Mouse (Mus musculus) spleen, postnatal 14 days (tissue): ENCODE data around the gene Clasrp.
"Not testable (repeated sequence)": the region's sequence is repeated elsewhere in the genome, so short reads cannot be mapped to it uniquely, and the experiment has no call there.

Experiments
- DNase-seq, 2 experiments: peaks; one replicate each; pipeline ENCODE4 v3.0.0; 2021 to 2022; ENCODE audit warnings: low spot score in 2 of 2

Gene Clasrp

GRCm38 (mm10) chr7:19609641-19610332, 5.5 kb upstream of the Clasrp start:
- no peak for DNase-seq

- no peak for DNase-seq
Measured at GRCm38 (mm10) chr7:19607291-19607690, 3.0 kb upstream of the Clasrp start.

DNA sequence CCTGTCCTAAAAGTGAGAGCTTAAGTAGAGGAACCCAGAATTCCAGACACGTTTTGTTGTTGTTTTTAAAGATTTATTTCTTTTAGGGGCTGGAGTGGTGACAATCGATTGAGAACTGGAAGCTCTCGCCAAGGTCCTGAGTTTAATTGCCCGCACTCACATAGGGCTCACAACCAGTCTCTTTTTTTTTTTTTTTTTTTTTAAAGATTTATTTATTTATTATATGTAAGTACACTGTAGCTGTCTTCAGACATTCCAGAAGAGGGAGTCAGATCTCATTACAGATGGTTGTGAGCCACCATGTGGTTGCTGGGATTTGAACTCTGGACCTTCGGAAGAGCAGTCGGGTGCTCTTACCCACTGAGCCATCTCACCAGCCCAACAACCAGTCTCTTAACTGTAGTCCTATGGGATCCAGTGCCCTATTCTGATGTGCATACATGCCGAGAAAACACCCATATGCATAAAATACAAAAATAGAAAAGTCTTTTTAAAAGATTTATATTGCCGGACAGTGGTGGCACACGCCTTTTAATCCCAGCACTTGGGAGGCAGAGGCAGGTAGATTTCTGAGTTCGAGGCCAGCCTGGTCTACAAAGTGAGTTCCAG, 424 bp upstream of the Clasrp start:
- not testable (repeated sequence) for DNase-seq

- DNase-seq, result no peak
Measured at GRCm38 (mm10) chr7:19603055-19603454, 1.2 kb downstream of the Clasrp start.

GRCm38 (mm10) chr7:19600562-19600961, 3.7 kb downstream of the Clasrp start:
- no peak for DNase-seq

DNA sequence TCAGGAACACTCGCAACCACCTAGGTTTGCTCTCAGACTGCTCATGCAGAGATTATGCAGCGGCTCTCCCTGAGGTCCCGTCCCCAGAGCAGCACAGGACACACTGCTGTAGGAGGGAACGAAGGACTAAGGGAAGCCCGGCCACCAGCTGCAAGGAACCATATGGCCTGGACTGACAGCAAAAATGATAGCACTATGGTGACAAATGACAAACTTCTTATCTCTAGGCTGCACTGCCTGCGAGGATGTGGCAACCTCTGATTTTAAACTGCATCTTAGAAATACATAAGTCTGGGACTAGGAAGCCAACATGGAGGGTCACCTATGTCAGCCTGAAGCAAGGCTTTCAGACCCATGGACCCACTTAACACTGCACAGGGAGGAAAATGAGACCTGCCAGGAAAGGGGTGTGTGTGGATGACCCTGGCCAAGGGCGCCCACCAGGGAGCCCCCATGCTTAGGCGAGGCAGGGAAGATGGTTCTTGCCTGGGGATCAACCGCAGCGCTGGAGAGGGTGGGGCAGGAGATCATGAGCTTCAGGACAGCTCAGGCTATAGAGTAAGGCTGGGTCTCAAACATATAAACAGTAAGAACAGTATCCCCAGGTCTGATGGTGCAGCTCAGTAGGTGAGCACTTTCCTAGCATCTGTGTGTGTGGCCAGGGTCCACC, 11.1 kb downstream of the Clasrp start:
- no peak for DNase-seq

- DNase-seq, result peak; percentile 49 to 78
Measured at GRCm38 (mm10) chr7:19589917-19590316, 14.4 kb downstream of the Clasrp start.

DNA sequence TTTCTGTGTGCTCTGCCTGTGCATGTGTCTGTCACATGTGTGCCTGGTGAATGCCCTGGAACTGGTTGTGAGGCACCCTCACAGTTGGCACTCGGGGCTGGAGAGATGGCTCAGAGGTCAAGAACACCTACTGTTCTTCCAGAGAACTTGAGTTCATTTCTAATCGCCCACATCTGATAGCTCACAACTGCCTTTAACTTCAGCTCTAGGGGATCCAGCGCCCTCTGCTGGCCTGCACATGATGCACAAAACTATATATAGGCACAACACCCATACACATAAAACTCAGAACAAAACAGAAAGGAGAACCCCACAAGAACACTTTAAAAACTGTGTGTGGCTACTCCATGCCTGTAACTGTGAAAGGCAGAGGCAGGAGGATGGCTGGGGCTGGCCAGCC, 15.1 kb downstream of the Clasrp start:
- DNase-seq, result peak; percentile 39 to 65

GRCm38 (mm10) chr7:19586269-19586668, 18.0 kb downstream of the Clasrp start:
- no peak for DNase-seq

- DNase-seq, result no peak
Measured at GRCm38 (mm10) chr7:19580634-19581033, 23.7 kb downstream of the Clasrp start.

- DNase-seq, result no peak
Measured at GRCm38 (mm10) chr7:19579751-19580150, 24.5 kb downstream of the Clasrp start.

DNA sequence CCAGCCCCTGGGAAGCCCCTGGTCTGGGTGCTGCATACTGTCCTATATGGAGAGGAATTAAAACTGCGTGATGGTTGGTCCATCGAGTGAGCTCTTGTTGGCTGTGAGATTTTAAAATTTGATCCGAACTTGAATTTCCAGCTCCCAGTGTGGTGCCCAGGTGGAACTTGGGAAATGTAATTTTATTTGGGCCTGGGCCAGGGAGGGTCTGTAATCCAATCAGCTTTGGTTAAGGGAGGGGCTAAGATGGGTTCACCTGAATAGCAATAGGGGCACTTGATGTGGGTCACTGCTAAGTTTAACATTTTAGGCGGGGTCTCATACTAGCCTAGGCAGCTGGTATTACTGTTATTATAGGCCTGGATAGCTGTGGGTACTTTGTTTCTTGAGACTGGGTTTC, 25.9 kb downstream of the Clasrp start:
- DNase-seq, result no peak

DNA sequence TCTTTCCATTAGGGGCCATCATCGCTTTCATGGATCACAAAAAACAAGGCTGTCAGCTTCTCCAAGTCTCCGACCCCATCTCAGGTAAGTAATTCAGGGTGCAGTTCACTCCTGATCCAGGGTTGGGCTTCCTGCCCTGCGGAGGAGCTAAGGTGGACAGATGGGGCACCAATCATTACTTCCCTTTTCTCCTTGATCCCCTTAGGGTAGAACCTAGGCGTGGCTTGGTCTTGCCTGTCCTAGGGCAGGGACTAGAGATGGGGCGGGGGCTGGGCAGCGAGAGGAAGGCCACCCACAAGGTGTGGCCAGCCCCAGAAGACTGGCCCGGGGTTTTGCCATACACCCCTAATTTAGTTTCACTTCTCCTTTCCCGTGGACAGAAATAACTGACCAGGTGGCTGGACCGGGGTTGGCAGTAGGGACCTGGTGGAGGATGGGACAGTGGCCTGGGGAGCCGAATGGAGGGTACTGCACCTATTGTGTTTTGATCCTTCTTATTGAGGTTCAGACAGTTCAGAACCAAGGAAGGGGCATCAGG, 26.3 kb downstream of the Clasrp start:
- peak in 1 of 2 experiments; percentile 42 for DNase-seq

- peak; percentile 37 to 51 for DNase-seq
Measured at GRCm38 (mm10) chr7:19577141-19577852, 27.0 kb downstream of the Clasrp start, which contains the start of the genes Zfp296 and Gemin7. Gene Zfp296 (plus strand): TSS chr7:19577287. Gene Gemin7 (minus strand): TSS chr7:19577595.

GRCm38 (mm10) chr7:19575559-19575958, 28.7 kb downstream of the Clasrp start:
- no peak for DNase-seq

DNA sequence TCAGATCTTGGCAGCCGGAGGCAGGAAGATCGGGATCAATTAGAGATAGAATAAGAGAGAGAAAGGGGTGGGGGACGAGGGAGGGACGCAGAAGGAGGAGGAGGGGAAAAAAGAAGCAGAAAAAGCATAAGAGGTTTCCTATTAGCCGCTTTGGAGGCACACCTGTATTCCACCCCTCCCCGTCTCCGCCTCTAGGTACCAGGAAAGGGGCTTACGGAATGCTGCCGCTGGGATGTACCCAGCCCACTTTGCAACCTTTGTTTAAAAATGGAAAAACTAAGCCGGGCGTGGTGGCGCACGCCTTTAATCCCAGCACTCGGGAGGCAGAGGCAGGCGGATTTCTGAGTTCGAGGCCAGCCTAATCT, 30.5 kb downstream of the Clasrp start:
- no peak for DNase-seq

GRCm38 (mm10) chr7:19572926-19573775, 31.1 kb downstream of the Clasrp start:
- DNase-seq, result peak; percentile 77 to 83

- no peak for DNase-seq
Measured at GRCm38 (mm10) chr7:19569647-19570046, 34.6 kb downstream of the Clasrp start.

GRCm38 (mm10) chr7:19567426-19567825, 36.9 kb downstream of the Clasrp start:
- DNase-seq, result no peak

GRCm38 (mm10) chr7:19565803-19566202, 38.5 kb downstream of the Clasrp start:
- no peak for DNase-seq

DNA sequence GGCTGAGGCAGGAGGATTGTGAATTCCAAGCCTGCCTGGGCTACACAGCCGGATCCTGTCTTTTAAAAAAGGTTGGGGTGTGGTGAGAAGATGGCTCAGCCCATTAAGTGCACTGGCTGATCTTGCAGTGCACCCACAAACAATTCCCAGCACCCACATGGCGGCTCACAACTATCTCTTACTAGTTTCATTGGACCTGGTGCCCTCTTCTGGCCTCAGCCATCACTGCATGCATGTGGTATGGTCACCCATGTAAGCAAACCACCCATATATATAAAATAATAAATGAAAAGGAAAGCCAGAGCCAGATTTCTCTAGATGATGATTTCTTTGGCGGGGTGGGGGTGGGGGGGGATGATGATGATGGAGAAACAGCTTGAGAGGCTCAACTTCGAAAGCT, 39.8 kb downstream of the Clasrp start:
- no peak for DNase-seq
